Mouse (Mus musculus): ENCODE measurements around the gene Ano5. TPM values are rescaled to one million over a fixed set of nuclear protein-coding genes. Genes with fewer than 3 reads are reported as not detected.

The Ano5 gene
- total RNA-seq, 2 experiments from 2014 or later: 0.10 to 0.33 TPM

- DNase-seq: no peak
These were observed 118.4 kb downstream of the Ano5 start for GRCm38 (mm10) chr7:51629206-51629605.

GRCm38 (mm10) chr7:51631171-51631570, 120.3 kb downstream of the Ano5 start:
- DNase-seq: no peak

GRCm38 (mm10) chr7:51632543-51633229, 121.9 kb downstream of the Ano5 start:
- DNase-seq: no peak

- no peak for DNase-seq
These were observed 122.5 kb downstream of the Ano5 start for GRCm38 (mm10) chr7:51633230-51633844.

Other genes with a start within 250 kb of the Ano5 start
- under 1 TPM; 0.36 to 0.72 TPM for gene Slc17a6, start 111.0 kb downstream of the Ano5 start, total RNA-seq (2021)